ENCODE assay signal across 8 mouse cellular contexts in the genomic region with DNA sequence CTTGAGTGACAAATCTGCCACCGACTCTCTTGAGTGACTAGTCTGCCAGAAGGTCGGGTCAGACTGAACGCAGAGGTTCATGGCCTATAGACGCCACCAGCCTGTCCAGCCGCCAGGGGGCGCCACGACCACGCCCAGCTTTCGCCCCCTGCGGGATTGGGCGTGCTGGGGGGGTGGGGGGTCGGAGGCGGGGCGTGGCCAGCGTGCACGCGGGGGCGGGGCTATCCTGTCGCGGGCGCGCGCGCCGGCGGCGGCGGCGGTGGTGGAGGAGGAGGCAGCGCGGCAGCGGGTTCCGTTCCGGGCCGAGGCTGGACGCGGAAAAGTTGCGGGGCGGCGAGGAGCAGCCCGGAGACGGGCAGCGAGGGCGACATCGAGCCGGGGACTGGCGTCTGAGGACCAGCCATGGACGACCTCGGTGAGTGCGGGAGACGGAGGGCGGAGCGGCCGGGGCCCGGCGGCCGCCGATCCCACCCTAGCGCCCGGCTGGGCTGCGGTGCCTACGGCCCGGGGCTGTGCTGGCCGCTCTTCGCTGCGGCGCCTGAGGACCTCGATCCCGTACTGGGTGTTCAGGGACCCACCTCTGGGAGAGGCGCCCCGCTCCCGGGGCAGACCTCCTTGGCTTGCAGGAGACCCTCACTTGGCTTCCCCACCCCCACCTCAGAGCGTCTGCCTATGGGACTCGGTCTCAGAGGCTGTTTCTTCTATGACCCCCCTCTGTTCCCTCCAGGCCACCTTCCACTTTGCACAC. TPM values are rescaled to one million over a fixed set of nuclear protein-coding genes. Genes with fewer than 3 reads are reported as not detected.
DNase-seq lines count a peak whose midpoint lies in the region; ATAC-seq lines count a peak whose summit lies in the region.

A gene (plus strand): TSS at position 223 of the 748 bp plus-strand sequence.

- peak within 1 kb of the TSS; percentile 70; the same call in 1 of the 2 replicates for H3K27ac ChIP-seq in intestine, embryonic 15.5 days

- H3K4me2 ChIP-seq in intestine, embryonic 15.5 days (replicated peaks) = peak within 1 kb of the TSS; percentile 75

- H3K36me3 ChIP-seq in intestine, embryonic 15.5 days = no peaks in the 10 kb centered on the region

- intact Hi-C loops in left cerebral cortex, postnatal 14 days (cut with DNase I) = loop anchor here (1.0 to 2.0 kb wide), 2 partner anchors 32 to 52 kb away; a partner anchor contains a TSS

- peaks cover 29% of the 10 kb centered on the region for H3K4me1 ChIP-seq in intestine, embryonic 15.5 days (replicated peaks)

- WGBS in intestine, embryonic 15.5 days = under 1% methylated on average over 59 of the region's 74 CpGs

- peak; percentile 89 for ATAC-seq in intestine, embryonic 15.5 days
- peak; percentile 86 for ATAC-seq in megakaryocyte-erythroid progenitor cell, adult 5-6 weeks (replicated peaks; ENCODE audit: low FRiP score, low TSS enrichment, poor library complexity, severe bottlenecking)

- H3K4me3 ChIP-seq in intestine, embryonic 15.5 days (replicated peaks) = peak within 1 kb of the TSS; percentile 88

- no peaks in the 10 kb centered on the region for H3K27me3 ChIP-seq in intestine, embryonic 15.5 days (replicated peaks)

- no peaks in the 10 kb centered on the region for H3K9me3 ChIP-seq in intestine, embryonic 15.5 days

- DNase-seq in adrenal gland, adult 2 months = peak; percentile 96
- peak; percentile 85 for DNase-seq in embryo, embryonic 11.5 days (ENCODE audit: low read depth, low spot score)
- DNase-seq in gastrocnemius, postnatal 4 days (ENCODE audit: low spot score in 2 of 2) = peak; percentile 92 to 97
- DNase-seq in left cerebral cortex, postnatal 14 days (ENCODE audit: low spot score in 2 of 2) = peak; percentile 83 to 90
- DNase-seq in right cerebral cortex, postnatal 14 days = peak; percentile 91
- DNase-seq in urinary bladder, postnatal 36 days (ENCODE audit: low spot score in 2 of 2) = peak; percentile 89 to 93

- H3K9ac ChIP-seq in intestine, embryonic 15.5 days = peak within 1 kb of the TSS; percentile 93

RNA-seq across cellular contexts. Expression of the gene that starts here (rescaled TPM):
- 10 to 100 TPM; 39.4 to 47.2 TPM for total RNA-seq in adrenal gland, adult 2 months (2021)
- polyA plus RNA-seq in adrenal gland, adult 2 months (2012; rRNA removed) = 66.9 and 67.5 TPM in 2 replicates
- 100 to 1,000 TPM; 170 to 175 TPM for total RNA-seq in gastrocnemius, postnatal 4 days (2021)
- polyA plus RNA-seq in intestine, embryonic 15.5 days (2015; fragmentation: Nextera tagmentation; extraction: Ambion mirVana) = 56.9 and 58.2 TPM in 2 replicates
- total RNA-seq in left cerebral cortex, postnatal 14 days (2021) = 10 to 100 TPM; 20.8 to 22.1 TPM
- 31.8 and 34.0 TPM in 2 replicates for total RNA-seq in megakaryocyte-erythroid progenitor cell, adult 5-6 weeks (2014; fragmentation: Nextera tagmentation)
- 36.1 and 47.5 TPM in 2 replicates for total RNA-seq in megakaryocyte-erythroid progenitor cell, adult 5-6 weeks (2017)

Comparison
In these comparisons a context has a peak if more than half of its experiments do, and no peak if none do; other contexts are left out.
1. Peak in every context shown above with its lines: DNase-seq, ATAC-seq, H3K4me3 ChIP-seq and H3K27ac ChIP-seq.